Mouse (Mus musculus) heart, adult 9 months (tissue): ENCODE measurements at regions not wholly inside any gene's neighbourhood (a gene's known extent, or its start where the extent isn't known, plus 50 kb on each side); places are given as distances from the start of the nearest gene placed in this dataset.
"Not testable (repeated sequence)": the region's sequence is repeated elsewhere in the genome, so short reads cannot be mapped to it uniquely, and the experiment has no call there.

ENCODE experiments used
- DNase-seq, 2 experiments: peaks; one replicate each; pipeline ENCODE4 v3.0.0; 2022; ENCODE audit warnings: low spot score in 2 of 2

GRCm38 (mm10) chr3:155662280-155662679 is 569.0 kb downstream of the Lrriq3 start:
- no peak for DNase-seq

GRCm38 (mm10) chr3:155672558-155672957 is 579.3 kb downstream of the Lrriq3 start:
- DNase-seq, result no peak

DNA sequence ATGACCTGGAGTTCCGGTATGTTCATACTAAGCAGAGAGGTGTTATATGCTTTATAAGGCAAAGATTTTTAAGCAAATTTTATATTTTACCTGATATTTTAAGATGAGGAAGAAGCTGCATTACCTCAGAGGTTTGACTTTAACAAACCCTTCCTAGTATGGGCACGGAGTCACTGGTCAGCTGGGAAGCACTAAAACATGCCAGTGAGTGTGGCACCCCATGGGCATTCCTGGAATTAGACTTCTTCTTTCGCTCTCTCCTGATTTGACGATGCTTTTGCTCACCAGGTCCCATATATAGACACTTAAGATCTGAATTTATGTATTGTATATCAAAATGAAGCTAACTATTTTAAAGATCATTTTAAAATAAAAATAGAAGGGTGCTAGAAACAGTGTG is 587.0 kb downstream of the Lrriq3 start:
- no peak for DNase-seq

GRCm38 (mm10) chr3:155682921-155683813 is 589.9 kb downstream of the Lrriq3 start:
- no peak for DNase-seq

DNA sequence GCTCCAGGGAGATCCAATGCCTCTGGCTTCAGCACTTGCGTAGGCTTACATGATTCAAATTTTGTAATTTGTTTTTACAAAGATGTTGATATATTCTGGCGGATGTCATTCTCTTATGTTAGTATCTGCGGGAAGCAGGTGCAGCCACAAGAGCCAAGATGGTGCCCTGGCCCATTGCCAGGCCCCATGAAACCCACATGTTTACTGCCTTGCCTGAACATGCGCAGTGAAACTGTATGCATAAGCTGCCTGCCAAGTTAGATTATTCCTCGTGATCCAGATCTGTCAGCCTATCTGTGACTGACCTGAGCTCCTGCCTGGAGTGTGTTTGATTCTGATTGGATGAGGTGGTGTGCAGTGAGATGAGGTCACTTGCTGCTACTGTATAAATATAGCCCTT is 595.1 kb downstream of the Lrriq3 start:
- no peak for DNase-seq

GRCm38 (mm10) chr3:155723011-155723510 is 629.8 kb downstream of the Lrriq3 start:
- DNase-seq, result no peak

- DNase-seq, result no peak
Measured at GRCm38 (mm10) chr3:155742421-155742820, 649.2 kb downstream of the Lrriq3 start.

DNA sequence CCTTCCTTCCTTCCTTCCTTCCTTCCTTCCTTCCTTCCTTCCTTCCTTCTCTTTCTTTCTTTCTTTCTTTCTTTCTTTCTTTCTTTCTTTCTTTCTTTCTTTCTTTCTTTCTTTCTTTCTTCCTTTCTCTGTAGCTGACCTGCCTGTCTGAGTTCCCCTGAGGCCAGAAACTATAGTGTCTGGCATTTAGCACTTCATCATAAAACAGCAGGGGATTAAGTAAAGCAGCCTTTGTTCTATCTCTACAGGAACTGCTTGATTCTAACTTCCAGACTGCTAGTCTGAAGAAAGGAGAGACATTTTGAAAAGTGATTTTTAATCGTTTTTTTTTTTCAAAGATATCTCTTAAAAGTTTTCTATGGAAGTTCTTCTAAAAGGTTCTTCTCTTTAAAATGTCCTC is 653.4 kb downstream of the Lrriq3 start:
- DNase-seq, result not testable (repeated sequence)

- DNase-seq, result no peak
Measured at GRCm38 (mm10) chr3:155747511-155747910, 654.3 kb downstream of the Lrriq3 start.

DNA sequence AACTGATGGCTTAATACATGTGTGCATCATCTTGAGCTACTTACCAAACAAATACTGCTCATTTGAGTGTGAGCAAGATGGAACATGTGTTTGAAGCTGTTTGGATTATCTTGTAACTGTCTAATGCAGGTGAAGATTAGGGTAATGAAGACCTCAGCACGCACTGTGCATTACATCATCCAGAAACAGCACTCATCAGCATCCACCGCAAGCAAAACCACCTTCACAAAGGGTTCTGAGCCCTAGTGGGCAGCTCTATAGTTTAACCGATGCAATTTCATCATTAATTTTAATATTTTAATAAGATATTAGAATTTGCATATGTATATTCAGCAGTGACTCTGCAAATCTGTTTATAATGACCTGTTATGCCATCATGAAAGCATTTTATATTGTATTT is 664.1 kb downstream of the Lrriq3 start:
- no peak for DNase-seq

DNA sequence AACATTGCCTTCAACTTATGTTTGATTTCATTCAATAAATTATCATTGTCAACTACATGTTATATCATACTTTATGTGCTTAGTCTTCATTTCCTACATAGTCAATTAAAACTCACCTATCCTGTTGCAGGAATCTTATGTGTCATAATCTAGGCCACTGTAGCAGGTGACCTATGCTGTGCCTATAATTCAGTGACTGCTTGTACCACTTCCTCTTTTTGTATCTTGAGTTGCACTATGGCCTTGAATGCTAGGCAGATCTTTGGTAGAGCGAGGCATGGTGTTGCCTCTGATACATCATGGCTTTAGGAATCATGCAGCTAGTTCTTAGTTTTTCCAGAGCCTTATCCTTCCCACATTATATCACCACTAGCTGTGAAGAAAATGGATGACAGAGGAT is 682.8 kb downstream of the Lrriq3 start:
- DNase-seq, result no peak

- DNase-seq, result no peak
Measured at GRCm38 (mm10) chr3:155777025-155777424, 683.8 kb downstream of the Lrriq3 start.

DNA sequence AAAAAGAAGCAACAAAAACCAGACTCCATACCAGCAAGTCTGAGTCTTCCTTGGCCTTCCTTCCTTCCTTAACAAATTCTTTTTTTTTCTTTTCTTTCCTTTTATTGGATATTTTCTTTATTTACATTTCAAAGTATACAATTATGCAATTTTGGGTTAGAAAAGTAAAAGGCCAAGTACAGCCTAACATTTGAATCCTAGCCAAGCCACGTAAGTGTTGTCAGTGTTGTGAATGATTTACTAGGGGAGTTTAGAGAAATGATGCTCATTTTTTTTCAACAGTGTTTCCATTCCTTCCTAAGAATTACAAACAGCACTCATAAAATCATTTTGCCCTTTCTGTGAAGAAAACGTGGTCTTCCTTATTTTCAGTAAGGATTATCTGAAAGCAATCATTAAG is 722.5 kb downstream of the Lrriq3 start:
- no peak for DNase-seq

DNA sequence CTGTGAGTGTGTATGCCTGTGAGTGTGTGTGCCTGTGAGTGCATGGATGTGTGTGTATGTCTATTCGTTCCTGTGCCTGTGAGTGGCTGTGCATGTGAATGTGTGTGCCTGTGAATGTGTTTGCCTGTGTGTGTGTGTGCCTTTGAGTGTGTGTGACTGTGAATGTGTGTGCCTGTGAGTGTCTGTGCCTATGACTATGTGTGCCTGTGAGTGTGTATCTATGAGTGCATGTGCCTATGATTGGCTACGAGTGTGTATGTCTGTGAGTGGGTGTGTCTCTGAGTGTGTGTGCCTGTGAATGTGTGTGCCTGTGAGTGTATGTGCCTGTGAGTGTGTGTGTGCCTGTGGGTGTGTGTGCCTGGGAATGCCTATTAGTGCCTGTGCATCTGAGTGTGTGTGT is 731.6 kb downstream of the Lrriq3 start:
- no peak for DNase-seq

DNA sequence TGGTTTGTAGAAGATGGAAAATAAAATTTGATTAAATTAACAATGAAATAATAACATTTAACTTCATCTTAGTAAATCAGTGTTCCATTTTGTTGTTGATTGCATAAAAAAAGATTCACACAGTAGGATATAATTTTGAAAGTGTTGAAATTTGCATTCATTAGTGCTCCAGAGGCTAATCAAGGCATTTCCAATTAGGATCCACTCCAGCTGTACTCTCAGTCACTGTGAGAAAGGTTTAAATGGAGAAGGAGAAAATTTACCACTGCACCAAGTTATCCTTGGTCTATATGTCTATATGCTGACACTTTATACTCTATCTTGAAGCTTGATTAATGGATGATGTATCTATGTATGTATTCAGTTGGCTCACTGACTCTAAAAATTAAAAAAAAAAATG is 695.3 kb upstream of the Negr1 start:
- no peak for DNase-seq

GRCm38 (mm10) chr3:155875696-155876095 is 685.9 kb upstream of the Negr1 start:
- no peak for DNase-seq

DNA sequence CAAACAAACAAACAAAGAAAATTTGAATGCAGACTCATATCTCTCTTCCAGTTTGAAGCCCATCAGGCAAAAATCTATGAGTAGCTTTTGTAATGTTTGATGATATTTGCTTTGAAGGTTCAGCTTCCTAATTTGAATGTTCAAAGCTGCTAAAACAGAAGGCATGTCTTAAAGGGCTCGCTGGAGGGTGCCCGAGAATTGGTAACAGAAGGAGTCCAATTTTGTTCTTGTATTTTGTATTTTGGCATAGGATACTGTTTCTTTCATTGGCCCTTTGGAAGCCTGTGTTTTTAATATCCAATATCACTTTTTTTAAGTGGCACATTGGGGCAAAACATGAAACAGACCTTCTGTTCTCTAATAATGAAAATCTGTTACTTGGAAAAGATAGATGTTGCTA is 683.2 kb upstream of the Negr1 start:
- DNase-seq, result no peak

DNA sequence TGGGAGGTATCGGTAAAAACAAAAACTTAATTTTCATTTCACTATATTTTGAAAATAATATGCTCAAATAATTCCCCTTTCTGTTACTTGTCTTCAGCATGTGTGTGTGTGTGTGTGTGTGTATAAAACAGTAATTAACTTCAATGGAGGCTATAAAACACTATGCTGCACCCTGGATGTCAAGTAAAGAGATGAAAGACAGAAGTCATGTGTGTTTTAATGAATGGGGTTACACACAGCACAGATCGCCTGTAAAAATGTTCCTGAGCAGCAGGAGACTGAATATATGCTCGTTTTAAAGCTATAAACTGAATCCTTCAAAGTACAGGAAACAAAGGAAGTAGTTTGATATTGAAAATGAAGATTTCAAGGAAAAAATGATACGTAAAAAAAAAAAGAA is 680.9 kb upstream of the Negr1 start:
- no peak for DNase-seq

- DNase-seq, result no peak
Measured at GRCm38 (mm10) chr3:155915981-155916380, 645.6 kb upstream of the Negr1 start.

GRCm38 (mm10) chr3:155942896-155943295 is 618.7 kb upstream of the Negr1 start:
- DNase-seq, result no peak

- DNase-seq, result no peak
Measured at GRCm38 (mm10) chr3:155944042-155944735, 617.4 kb upstream of the Negr1 start.

- DNase-seq, result no peak
Measured at GRCm38 (mm10) chr3:155945188-155945587, 616.4 kb upstream of the Negr1 start.

GRCm38 (mm10) chr3:155962496-155962895 is 599.1 kb upstream of the Negr1 start:
- not testable (repeated sequence) for DNase-seq
